Mouse (Mus musculus) ovary, postnatal 14 days (tissue): ENCODE measurements around the gene Prph.
A peak's percentile ranks its signal among the peaks of the same experiment; 100 is the strongest.

ENCODE experiments used
- DNase-seq: peaks from one replicate; pipeline ENCODE4 v3.0.0; 2022; ENCODE audit warnings: low spot score

Gene Prph

DNA sequence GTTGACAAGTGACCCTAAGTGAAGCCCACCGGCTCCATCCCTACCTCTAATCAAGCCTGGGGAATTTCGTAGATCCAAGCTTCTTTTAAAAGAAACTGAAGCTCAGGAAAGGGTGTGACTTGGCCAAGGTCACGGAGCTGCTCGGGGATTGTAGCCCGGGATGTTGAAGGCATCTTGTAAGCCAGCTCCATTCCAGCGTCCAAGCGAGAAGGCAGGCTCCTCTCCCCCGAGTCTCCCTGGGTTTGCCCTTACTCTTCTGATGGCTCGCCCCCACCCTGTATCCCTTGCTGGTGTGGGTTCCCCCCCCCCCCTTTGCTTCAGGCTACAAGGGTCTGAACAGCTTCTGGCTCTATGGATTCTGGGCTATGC, 43.5 kb downstream of the Prph start:
- no peak for DNase-seq

DNA sequence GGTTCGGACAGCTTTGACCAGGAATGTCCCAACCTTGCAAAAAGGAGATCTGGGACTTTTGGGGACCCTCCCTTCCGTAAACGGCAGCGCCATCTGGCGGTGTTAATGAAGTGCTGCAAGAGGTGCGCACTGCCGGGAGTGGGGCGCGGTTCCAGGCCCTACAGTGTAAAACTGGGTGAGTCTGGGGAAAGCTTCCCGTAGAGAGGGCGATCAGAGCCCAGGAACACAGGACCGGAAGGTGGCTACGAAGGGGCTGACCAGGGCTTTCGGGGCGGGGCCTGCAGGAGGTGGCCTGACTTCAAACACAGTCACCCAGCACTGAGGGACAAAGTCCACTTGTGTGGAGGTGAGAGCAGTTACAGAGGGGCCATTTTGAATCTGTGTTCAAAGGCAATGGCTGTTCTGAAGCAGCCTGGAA, 44.2 kb downstream of the Prph start:
- DNase-seq = peak; percentile 50

DNA sequence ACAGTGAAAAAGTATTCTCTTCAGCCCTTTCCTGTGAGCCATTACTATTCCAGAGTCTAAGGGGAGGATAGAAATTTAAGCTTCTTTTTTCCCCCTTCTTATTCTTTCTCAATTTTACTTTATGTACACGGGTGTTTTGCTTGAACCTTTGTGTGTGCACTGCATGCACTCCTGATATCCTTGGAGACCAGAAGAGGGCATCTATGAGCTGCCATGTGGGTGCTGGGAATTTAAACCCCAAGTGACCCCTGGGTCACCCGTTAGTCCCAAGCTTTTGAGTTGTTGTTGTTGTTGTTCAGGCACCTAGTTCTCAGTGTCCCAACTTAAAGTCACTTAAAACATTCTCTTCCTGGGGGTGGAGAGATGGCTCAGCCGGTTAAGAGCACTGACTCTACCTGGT, 45.0 kb downstream of the Prph start:
- DNase-seq = no peak

DNA sequence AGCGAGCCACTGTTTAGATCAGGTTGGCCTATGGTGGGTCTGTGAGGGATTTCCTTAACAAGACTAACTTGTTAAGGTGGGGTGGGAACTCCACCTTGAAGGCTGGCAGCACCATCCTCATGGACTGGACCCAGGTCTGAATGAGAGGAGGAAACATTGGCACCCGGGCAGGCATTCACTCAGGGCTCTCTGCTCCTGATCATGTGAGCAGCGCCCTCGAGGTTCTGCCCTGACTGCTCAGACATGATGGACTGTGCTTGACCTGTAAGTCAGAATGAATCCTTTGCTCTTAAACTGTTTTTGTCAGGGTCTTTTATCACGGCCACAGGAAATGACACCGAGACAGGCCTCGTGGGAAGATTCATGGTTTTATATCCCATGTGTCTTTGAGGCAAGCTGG, 50.3 kb downstream of the Prph start:
- no peak for DNase-seq

DNA sequence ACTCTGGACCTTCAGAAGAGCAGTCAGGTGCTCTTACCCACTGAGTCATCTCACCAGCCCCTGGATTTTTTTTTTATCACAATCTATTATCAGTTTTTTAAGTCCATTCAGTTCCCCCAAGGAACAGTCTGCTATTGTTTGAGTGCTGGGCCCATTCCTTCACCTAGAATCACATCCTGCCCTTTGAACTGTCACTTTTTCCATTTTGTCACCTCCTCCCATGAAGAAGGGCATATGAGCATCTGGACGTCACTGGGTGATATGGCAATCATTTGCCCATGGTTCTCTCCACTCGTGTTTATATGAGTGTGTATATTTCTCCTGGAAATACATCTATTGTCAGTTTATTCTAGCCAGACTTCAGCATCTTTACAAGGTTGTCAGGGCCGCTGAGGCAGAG, 52.9 kb downstream of the Prph start:
- DNase-seq = no peak
